Mouse (Mus musculus): ENCODE measurements around the gene Khsrp. TPM values are rescaled to one million over a fixed set of nuclear protein-coding genes. Genes with fewer than 3 reads are reported as not detected.
"Not testable (repeated sequence)": the region's sequence is repeated elsewhere in the genome, so short reads cannot be mapped to it uniquely, and the experiment has no call there.

Gene Khsrp
- polyA plus RNA-seq, 1 experiment, result 18.7 TPM

DNA sequence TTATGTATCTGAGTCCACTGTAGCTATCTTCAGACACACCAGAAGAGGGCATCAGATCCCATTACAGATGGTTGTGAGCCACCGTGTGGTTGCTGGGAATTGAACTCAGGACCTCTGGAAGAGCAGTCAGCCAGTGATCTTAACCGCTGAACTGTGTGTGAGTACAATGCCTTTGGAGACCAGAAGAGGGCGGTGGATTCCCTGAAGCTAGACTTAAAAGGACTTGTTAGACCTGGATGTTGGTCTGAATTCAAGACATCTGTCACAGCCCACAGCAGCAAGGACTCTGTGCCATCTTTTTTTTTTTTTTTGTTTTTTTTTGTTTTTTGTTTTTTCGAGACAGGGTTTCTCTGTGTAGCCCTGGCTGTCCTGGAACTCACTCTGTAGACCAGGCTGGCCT is 20.4 kb upstream of the Khsrp start:
- not testable (repeated sequence) for H3K4me3 ChIP-seq (ENCODE audit: insufficient read depth, low read depth, low read length); H3K4me1 ChIP-seq (ENCODE audit: control insufficient read depth, insufficient read depth, insufficient read length, low read length); H3K27ac ChIP-seq (replicated peaks; ENCODE audit: low read depth, low read length)

DNA sequence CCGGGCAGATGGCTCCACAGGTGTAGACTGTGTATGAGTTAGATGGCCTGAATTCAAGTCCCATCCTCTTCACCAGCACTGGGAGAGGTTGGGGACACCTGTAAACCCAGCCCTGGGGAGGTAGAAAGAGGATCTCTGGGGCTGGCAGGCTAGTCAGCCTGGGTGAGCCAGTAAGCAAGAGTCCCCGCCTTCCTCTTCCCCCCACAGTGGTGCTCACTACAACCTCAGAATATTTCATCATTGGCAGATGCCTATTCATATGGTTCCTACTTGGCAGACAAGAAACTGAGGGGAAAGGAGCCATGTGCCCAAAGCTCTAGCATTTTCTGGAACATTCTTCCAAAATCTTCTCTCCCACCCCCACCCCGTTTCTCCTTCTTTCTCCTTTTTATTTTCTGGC is 17.5 kb upstream of the Khsrp start:
- no peak overlapping the region for H3K4me3 ChIP-seq (ENCODE audit: insufficient read depth, low read depth, low read length)
- H3K4me1 ChIP-seq (ENCODE audit: control insufficient read depth, insufficient read depth, insufficient read length, low read length), result no peaks in the 10 kb centered on the region; the same call in 1 of the 2 replicates

DNA sequence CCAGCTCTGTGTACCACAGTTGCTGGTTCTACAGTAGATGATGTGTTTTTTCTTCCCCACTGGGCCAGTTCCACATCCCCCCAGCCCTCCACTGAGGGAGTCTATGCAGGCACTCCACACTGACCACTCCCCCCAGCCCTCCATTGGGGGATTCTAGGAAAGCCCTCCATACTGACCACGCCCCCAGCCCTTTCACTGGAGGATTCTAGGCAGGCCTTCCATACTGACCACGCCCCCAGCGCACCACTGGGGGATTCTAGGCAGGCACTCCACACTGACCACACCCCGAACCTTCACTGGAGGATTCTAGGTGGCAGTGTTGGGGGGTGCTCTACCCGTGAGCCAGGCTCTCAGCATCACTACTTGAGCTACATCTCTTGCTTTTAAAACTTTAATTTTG is 16.1 kb upstream of the Khsrp start:
- H3K4me1 ChIP-seq (ENCODE audit: control insufficient read depth, insufficient read depth, insufficient read length, low read length), result no peaks in the 10 kb centered on the region; the same call in 1 of the 2 replicates
- H3K4me3 ChIP-seq (ENCODE audit: insufficient read depth, low read depth, low read length), result no peak overlapping the region
- H3K27ac ChIP-seq (replicated peaks; ENCODE audit: low read depth, low read length), result no peak overlapping the region

More for the DNA sequence above, 17.5 kb upstream of the Khsrp start:
- no peak overlapping the region for H3K27ac ChIP-seq (replicated peaks; ENCODE audit: low read depth, low read length)

DNA sequence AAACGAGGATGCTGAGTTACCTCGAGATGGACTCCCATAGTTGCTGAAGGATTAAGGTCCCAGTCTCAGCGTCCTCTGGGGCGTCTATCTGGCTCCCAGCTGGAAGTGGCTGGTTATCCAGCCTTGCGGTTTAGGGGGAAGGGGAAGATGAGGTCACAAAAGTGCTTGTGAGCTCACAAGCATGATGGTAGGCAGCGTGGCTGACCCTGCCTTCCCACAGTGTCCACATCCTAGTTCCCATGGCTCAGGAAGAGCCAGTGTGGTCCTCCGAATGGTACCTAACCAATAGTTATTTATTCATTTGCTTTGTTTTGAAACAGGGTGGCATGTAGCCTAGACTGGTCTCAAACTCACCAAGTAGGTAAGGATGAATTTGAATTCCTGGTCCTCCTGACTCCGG is 10.2 kb upstream of the Khsrp start, which contains the start of gene Slc25a41:
TSS of gene Slc25a41 (minus strand) at position 101 of the 400 bp plus-strand sequence.
- Histone ChIP-seq H3K27ac (replicated peaks; ENCODE audit: low read depth, low read length) (no peak within 1 kb of the TSS), H3K4me3 (ENCODE audit: insufficient read depth, low read depth, low read length) (no peak within 1 kb of the TSS), H3K4me1 (ENCODE audit: control insufficient read depth, insufficient read depth, insufficient read length, low read length) (no peaks in the 10 kb centered on the region)

DNA sequence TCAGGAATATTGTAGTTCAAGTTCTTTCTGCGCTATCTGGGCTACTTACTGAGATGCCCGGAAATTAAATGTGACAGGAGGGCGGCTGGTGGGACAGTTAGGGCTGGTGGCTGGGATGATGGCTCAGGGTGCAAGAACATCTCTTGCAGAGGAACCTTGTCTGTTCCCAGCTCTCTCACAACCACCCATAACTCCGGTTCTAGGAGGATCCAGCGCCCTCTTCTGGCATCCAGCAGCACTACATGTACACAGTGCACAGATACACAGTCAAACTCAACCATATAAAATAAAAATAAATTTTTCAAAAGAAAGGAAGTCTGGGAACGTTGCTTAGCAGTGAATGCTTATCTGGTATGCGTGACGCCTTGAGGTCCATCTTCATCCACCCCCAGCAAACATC is 7.7 kb upstream of the Khsrp start:
- Histone ChIP-seq H3K4me1 (ENCODE audit: control insufficient read depth, insufficient read depth, insufficient read length, low read length) (no peaks in the 10 kb centered on the region), H3K4me3 (ENCODE audit: insufficient read depth, low read depth, low read length) (no peak overlapping the region), H3K27ac (replicated peaks; ENCODE audit: low read depth, low read length) (no peak overlapping the region)

DNA sequence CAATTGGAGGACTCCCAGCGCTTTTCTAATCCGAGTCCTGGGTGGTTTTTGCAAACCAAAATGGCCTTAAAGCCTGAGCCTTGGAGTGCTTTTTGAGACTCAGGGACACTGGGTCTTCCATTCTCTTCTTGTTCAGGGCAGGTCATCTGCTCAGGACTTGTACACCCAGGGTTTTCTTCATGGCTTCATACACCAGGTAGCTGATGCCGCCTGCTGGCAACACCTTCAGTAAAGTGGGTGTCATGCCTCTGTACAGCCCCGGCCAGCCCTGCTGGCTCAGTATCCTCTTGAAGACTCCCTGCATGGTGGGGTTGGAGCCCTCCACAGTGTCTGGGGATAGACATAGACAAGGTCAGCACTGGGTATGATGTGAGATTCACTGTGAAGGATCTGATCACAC is 1.5 kb upstream of the Khsrp start:
- Histone ChIP-seq H3K27ac (replicated peaks; ENCODE audit: low read depth, low read length) (no peak overlapping the region), H3K4me3 (ENCODE audit: insufficient read depth, low read depth, low read length) (peak overlapping the region; percentile 60; the same call in 1 of the 2 replicates), H3K4me1 (ENCODE audit: control insufficient read depth, insufficient read depth, insufficient read length, low read length) (peaks cover 8% of the 10 kb centered on the region; the same call in 1 of the 2 replicates)

DNA sequence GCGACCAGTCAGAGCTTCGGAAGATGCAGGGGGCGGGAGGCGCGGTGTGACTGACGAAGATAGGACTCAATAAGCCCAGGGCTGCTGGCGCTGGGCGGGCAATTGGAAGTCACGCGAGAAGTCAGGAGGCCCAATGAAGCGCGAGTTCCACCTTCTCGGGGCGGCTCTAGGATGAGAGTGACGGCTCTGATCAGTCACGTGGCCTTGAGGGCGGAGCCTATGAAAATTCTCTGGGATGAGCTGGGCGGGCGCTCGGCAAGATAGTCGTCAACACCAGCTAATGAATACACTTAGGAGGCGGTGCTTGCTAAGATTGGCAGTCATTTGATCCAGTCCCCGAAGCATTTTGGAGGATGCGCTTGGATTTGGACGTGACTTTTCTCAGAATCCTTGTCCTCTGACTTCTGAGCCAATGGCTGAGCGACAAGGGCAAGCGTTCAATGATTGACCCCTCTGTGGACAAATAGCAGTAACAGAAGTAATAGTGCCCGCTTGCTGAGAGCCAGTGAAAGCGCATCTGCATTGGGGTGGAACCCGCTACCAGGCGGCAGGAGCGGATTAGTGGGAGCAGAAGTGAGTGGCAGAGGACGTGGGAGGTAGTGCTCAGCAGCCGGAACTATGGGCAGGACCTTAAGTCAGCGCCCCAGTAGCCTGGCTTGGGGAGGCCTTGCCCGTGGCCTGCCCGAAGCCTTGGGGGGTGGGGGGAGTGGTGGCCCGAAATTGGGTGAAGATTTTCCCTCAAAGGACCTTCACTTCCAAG is 519 bp upstream of the Khsrp start:
- H3K4me3 ChIP-seq (ENCODE audit: insufficient read depth, low read depth, low read length), result peak overlapping the region; percentile 60
- peaks cover 8% of the 10 kb centered on the region; the same call in 1 of the 2 replicates for H3K4me1 ChIP-seq (ENCODE audit: control insufficient read depth, insufficient read depth, insufficient read length, low read length)
- H3K27ac ChIP-seq (replicated peaks; ENCODE audit: low read depth, low read length), result peak overlapping the region; percentile 76

DNA sequence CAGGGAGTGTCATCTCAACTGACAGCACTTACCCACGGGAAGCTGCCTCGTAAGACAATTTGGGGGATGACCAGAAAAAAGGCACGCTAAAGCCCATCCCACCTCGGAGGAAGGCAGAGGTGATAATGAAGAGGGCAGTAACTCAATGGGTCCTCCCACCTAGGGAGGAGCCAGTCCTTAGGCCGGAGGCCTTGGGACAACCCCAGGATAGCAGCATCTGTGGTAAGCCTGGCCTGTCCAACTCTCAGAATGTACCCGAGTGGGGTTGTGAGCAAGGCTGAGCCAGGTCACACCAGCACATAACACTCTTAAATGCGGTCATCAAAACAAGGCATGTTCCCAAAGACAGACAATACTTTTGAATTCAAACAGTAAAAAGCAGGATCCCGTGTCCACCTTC is 1.6 kb downstream of the Khsrp start:
- peak overlapping the region; percentile 73 for H3K4me3 ChIP-seq (ENCODE audit: insufficient read depth, low read depth, low read length)
- H3K4me1 ChIP-seq (ENCODE audit: control insufficient read depth, insufficient read depth, insufficient read length, low read length), result peaks cover 8% of the 10 kb centered on the region; the same call in 1 of the 2 replicates
- no peak overlapping the region for H3K27ac ChIP-seq (replicated peaks; ENCODE audit: low read depth, low read length)

DNA sequence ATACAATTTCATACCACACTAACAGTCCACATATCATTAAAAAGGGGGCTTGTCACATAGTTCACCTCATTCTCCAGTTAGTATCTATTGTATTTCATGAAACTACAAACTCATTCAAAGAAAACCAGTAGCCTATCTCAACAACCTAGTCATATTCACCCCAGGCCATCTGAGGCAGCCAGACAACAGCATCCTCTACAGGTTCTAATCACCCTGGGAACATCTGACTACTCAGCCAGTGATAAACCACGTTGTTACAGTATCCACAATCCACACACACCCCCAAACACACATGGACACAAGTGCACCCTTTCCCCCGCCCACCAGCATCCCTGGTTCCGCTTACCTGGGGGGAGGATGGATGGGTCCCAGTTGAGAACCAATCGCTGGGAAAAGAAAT is 3.9 kb downstream of the Khsrp start:
- H3K27ac ChIP-seq (replicated peaks; ENCODE audit: low read depth, low read length), result no peak overlapping the region

DNA sequence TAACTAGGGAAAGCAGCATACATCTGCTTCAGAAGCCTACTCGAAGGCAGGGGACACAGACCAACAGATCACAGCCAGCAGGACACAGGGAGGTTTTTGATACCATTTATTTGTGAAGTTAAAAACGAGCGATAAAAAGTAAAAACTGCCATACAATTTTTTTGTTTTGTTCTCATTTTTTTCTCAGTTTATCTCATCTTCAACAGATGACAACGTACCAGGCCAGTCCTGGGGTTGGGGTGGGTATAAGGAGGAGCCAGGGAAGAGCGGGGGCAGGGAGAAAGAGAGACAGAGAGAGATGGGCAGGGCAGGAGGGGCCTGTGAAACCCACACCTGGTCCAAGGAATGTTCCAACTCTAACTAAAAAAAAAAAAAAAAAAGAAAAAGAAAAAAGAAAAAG is 10.4 kb downstream of the Khsrp start:
- Histone ChIP-seq H3K4me1 (ENCODE audit: control insufficient read depth, insufficient read depth, insufficient read length, low read length) (no peaks in the 10 kb centered on the region), H3K4me3 (ENCODE audit: insufficient read depth, low read depth, low read length) (no peak overlapping the region), H3K27ac (replicated peaks; ENCODE audit: low read depth, low read length) (no peak overlapping the region)

More for the DNA sequence above, 3.9 kb downstream of the Khsrp start:
- peaks cover 6% of the 10 kb centered on the region; the same call in 1 of the 2 replicates for H3K4me1 ChIP-seq (ENCODE audit: control insufficient read depth, insufficient read depth, insufficient read length, low read length)
- no peak overlapping the region for H3K4me3 ChIP-seq (ENCODE audit: insufficient read depth, low read depth, low read length)

DNA sequence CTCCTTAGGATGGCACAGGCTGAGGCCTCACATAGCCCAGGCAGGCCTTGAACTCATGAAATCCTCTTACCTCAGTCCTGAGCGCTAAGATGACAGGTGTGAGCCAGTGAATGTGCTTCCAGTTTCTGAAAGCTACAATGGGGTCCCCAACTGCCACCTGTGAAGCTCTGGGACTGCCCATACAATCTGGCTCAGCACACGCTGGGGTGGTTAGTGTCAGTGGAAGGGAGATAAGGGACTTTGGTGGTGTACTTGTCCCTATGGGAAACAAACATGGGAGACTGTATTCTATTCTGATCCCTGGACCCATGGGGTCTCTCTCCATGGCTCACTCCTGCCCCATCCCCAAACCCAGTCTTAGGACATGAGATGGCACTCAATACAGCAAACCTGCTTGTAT is 11.6 kb downstream of the Khsrp start:
- Histone ChIP-seq H3K27ac (replicated peaks; ENCODE audit: low read depth, low read length) (no peak overlapping the region), H3K4me3 (ENCODE audit: insufficient read depth, low read depth, low read length) (no peak overlapping the region), H3K4me1 (ENCODE audit: control insufficient read depth, insufficient read depth, insufficient read length, low read length) (no peaks in the 10 kb centered on the region)

DNA sequence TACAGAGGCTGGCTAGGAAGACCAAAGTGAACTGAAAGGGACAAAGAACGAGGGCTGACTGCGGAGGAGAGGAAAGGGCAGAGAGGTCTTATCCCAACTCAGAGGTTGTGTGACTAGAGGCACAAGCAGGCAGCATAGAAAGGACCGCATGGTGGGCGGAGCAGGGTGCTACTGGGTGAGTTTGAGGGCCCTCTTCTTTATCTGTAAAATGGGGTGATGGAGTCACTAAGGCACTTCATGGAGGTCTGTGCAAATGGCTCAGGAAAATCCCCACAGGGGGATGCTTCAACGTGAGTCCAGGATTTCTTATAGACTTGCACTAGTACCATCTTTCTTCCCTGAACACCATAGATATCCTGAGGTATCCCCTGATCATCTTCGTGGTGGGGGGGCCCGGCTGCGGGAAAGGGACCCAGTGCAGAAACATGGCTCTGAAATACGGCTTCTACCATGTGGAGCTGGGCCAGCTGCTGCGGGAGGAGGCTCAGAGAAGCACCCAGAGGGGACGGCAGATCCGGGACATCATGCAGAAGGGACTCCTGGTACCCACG is 19.0 kb downstream of the Khsrp start:
- peak overlapping the region; percentile 68 for H3K4me3 ChIP-seq (ENCODE audit: insufficient read depth, low read depth, low read length)
- H3K27ac ChIP-seq (replicated peaks; ENCODE audit: low read depth, low read length), result no peak overlapping the region
- no peaks in the 10 kb centered on the region for H3K4me1 ChIP-seq (ENCODE audit: control insufficient read depth, insufficient read depth, insufficient read length, low read length)

DNA sequence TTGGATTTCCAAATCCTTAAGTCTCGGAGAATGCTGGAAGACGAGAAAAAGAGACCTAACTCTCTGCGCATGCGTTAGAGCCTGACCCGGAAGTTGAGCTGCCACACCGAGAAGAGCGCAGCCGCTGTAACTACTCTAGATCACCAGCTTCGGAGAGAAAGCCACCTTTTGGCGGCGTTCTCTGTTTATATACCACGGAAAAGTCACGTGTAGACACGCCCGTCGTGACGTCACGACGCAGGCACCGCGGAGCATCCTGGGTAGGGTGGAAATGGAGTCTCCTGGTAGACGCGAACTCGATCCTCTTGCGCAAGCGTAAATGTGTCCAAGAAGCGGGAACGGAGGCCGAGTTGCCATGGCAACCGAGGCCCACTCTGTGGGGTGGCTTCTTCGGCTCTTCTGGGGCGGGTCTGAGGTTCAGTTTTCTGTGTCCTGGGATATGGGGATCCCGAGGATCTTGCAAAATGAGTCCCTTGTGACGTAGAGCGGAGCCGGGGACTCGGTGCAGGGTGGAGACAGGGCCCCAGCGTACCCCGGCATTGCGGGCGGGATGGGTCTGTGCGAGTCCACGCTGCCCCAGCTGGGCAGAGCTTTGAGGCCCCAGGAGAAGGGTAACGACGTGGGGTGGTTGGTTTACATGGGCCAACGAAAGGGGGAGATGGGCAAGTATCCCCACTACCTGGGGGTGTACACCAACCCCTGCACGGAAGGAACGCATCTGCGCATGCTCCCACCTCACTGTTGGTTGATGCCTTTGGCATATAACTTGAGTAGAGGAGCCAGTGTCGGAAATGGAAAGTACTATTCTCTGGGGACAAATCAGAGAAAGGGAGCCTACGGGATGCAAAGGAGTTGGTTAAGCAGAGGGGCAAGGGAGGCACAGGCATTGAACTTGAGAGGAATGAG is 19.8 kb downstream of the Khsrp start, which contains the start of the genes Gtf2f1 and Gm17949:
TSS of gene Gtf2f1 (minus strand) at position 53 of the 906 bp plus-strand sequence.
TSS of gene Gm17949 (plus strand) at position 234 of the 906 bp plus-strand sequence.
- Histone ChIP-seq H3K4me1 (ENCODE audit: control insufficient read depth, insufficient read depth, insufficient read length, low read length) (no peaks in the 10 kb centered on the region), H3K4me3 (ENCODE audit: insufficient read depth, low read depth, low read length) (peak within 1 kb of the TSS; percentile 84), H3K27ac (replicated peaks; ENCODE audit: low read depth, low read length) (peak within 1 kb of the TSS; percentile 63)

DNA sequence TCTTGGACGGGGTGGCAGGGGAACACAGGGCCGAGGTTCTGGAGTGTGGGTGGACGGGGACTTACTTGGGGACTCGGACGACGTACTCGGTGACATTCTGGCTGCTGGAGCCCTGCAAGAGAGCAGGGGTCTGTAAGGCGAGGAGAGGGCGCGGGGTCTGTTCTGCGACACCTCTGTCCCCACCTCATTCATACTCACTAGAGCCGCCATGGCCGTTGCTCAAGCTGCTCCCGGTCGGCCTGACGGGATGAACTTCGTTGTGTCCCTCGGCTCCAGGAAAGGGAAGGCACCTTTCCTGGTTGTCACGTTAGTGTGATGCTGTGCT is 20.4 kb downstream of the Khsrp start:
- H3K27ac ChIP-seq (replicated peaks; ENCODE audit: low read depth, low read length), result peak overlapping the region; percentile 63
- H3K4me3 ChIP-seq (ENCODE audit: insufficient read depth, low read depth, low read length), result peak overlapping the region; percentile 84
- no peaks in the 10 kb centered on the region for H3K4me1 ChIP-seq (ENCODE audit: control insufficient read depth, insufficient read depth, insufficient read length, low read length)

Data from brown adipose tissue, adult 24 weeks (tissue).